Mouse (Mus musculus): ENCODE results near the gene Lcmt2.
"Not testable (repeated sequence)": the region's sequence is repeated elsewhere in the genome, so short reads cannot be mapped to it uniquely, and the experiment has no call there.

Gene Lcmt2

GRCm38 (mm10) chr2:121140018-121140882 is at the start of gene Lcmt2, which contains the start of gene Adal:
Lcmt2 (minus strand) TSS chr2:121140653.
Adal (plus strand) TSS chr2:121140428.
- DNase-seq = peak; percentile 91

DNA sequence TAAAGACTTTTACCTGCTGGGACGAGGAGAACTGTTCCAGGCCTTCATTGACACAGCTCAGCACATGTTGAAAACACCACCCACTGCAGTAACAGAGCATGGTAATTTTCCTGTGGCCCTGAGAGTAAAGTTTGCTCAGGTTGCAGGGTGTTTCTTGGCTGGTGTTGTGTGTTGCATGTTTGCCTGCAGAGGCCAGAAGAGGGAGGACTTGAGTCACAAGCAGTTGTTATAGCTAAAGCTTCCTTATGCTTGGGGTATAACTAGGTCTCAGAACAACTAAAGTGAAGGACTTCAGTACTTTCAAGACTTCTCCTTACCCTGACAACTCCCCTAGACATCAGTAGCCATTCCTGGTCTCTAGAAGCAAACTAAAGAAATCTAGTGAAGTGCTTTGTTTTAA is 48.1 kb upstream of the Lcmt2 start:
- DNase-seq = no peak

DNA sequence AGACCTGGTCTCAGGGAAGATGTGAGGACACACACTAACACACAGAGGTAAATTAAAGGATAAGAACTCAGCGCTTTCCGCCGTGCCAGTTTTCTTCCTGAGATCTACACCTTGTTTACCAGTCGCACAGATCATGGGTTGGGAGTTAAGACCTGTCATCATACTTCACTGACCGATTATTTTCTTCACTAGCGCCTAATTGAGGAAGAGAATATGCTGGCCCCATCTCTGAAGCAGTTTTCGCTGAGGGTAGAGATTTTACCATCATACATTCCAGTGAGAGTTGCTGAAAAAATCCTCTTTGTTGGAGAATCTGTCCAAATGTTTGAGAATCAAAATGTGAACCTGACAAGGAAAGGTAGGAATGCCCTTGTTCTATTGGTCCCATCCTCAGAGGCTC is 43.7 kb upstream of the Lcmt2 start:
- DNase-seq = no peak

DNA sequence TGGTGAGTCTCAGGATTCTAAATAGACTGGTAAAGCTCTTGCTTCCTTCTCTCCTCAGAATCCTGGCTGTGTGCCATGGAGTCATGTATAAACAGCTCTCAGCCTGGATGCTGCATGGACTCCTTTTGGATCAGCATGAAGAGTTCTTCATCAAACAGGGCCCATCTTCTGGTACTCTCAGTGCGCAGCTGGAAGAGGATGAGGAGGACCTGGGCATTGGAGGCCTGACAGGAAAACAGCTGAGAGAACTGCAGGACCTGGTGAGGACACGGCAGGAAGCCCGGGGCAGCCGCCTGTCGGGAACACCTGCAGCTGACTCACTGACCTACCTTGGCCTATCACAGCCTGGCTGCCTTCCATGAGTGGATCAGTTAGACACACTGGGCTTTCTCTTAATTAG is 43.0 kb upstream of the Lcmt2 start:
- DNase-seq = peak; percentile 14

DNA sequence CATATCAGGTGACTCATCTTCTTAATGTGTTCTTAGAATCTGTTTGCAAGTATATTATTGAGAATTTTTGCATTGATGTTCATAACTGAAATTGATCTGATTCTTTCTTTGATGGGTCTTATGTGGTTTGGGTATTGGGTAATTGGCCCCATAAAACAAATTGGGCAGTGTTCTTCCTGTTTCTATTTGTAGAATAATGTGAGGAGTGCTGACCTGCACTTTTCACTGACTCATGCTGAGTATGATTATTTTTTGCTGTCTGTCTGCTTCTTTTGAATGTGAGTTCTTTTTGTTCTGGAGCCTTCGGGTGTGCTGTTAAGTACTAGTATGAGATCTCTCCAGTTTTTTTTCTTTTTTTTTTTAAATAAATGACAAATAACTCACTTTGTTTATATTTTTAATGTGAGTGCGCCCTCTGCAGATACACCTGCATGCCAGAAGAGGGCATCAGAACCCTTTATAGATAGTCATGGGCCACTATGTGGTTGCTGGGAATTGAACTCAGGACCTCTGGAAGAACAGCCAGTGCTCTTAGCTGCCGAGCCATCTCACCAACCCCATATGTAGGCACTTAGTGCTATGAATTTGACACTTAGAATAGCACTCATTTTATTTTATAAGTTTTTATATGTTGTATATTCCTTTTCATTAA is 38.5 kb upstream of the Lcmt2 start:
- DNase-seq = no peak

GRCm38 (mm10) chr2:121170980-121171742 is 30.7 kb upstream of the Lcmt2 start, which contains the start of gene Zscan29:
Zscan29 (minus strand) TSS chr2:121171125.
- peak; percentile 93 for DNase-seq

DNA sequence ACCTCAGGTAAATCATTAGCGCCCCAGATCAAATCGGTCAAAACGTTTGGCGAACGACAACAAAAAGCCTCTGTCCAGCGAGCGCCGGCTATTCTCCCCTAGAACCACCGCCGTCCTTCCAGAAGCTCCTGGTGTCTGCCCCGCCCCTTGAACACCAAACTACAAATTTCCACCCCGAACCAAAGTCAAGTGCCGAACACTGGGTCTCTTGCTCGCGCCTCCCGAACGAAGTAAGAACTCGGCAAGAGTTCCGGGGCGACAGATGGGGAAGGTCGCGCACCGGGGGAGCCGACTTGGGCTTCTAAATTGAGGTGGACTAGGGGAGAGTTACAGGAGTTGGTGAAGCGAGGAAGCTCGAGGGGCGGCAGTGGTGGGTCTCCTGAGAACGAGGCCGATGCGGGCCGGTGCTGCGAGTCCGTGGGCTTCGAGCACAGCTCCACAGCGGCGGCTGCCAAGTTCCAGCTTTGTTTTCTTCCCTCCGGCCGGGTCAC is 30.1 kb upstream of the Lcmt2 start, which contains the start of gene Tubgcp4:
Gene Tubgcp4, plus strand, starts transcription at position 174 of the 491 bp plus-strand sequence.
- peak; percentile 63 for DNase-seq

- peak; percentile 44 for DNase-seq
Observed at GRCm38 (mm10) chr2:121169902-121170301, 29.4 kb upstream of the Lcmt2 start.

DNA sequence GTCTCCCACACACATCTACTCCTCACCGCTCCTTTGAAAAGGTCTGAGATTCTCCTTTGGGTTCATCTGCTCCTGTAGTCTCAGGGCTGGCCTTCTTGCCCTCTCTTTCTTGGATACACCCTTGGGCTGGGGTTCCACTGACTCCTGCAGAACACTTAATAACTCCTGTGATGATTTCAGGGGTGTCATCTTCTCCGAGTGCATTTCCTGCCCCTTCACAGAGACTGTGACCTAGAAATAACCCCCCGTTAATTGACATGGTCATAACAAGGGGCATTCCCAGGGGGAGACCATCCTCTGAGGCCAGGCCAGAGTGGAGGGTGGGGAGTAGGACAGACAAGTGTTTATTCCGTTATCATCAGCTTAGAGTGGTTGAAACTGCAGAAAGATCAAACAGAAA is 28.7 kb upstream of the Lcmt2 start:
- DNase-seq = no peak

DNA sequence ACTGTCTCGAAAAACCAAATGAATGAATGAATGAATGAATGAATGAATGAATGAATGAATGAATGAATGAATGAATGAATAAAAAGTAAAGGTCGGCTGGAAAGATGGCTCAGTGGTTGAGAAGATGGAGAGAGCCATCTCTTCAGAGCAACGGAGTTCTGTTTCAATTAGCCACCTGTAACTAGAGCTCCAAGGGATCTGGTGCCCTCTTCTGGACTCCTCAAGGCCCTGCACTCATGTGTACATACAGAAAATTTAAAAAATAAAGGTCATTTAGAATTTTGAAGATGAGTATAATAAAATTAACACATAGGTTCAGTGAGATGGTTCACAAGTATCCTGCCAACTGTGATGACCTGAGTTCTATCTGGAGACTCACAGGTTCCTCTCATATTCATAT is 12.6 kb upstream of the Lcmt2 start:
- no peak for DNase-seq

GRCm38 (mm10) chr2:121149679-121150078 is 9.2 kb upstream of the Lcmt2 start:
- DNase-seq = no peak

GRCm38 (mm10) chr2:121142415-121142814 is 2.0 kb upstream of the Lcmt2 start:
- no peak for DNase-seq

GRCm38 (mm10) chr2:121141216-121142035 is 973 bp upstream of the Lcmt2 start:
- DNase-seq = no peak

GRCm38 (mm10) chr2:121139266-121140017 is 1.0 kb downstream of the Lcmt2 start:
- peak; percentile 61 for DNase-seq

DNA sequence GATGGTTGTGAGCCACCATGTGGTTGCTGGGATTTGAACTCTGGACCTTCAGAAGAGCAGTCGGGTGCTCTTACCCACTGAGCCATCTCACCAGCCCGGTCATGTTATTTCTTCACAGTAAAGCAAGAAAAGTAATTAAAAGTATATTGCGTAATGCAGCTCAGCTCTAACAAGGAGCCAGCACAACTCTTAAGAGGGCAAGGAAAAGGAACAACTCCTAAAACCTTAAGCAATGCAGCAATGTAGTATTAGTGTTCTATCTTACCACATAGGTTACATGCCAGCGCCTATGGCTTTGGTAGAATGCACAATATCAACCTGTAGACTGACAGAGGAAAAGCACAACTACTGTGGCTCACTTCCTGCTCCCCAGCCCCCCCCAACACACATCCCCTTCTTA is 3.1 kb downstream of the Lcmt2 start:
- DNase-seq = no peak

GRCm38 (mm10) chr2:121132822-121133221 is 7.6 kb downstream of the Lcmt2 start:
- DNase-seq = no peak

GRCm38 (mm10) chr2:121128865-121129620 is 11.4 kb downstream of the Lcmt2 start:
- DNase-seq = no peak

- DNase-seq = no peak
Observed at GRCm38 (mm10) chr2:121127536-121127935, 12.9 kb downstream of the Lcmt2 start.

DNA sequence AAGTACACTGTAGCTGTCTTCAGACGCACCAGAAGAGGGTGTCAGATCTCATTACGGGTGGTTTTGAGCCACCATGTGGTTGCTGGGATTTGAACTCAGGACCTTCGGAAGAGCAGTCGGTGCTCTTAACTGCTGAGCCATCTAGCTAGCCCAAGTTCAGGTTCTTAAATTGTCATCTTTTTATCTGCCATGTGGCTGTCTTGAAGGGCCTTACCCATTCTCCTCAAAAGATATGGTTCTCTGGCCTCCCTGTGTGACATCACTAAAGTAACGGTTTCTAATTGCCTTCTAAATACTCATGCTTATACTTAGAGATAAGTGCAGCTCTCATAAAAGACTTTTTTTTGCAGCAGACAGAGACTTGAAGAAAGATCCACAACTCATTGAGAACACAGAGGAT is 14.2 kb downstream of the Lcmt2 start:
- not testable (repeated sequence) for DNase-seq

DNA sequence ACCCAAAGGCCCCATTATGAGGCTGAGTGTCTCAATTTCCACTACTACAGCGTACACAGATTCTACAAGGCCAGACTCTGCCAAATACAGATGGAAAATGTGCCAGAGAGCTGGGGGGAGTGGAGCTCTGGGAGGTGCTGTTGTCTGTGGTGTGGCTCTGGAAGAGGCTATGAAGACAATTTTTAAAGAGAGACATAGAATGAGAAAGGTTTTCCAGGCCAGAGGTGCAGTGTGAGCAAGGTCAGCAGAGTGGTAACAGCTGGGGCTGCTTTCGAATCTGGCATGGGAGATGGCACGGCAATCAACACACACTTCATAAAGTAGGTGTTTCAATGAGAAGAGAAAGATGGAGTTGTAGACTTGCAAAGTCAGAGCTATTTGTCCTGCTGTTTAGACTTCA is 21.2 kb downstream of the Lcmt2 start:
- DNase-seq = peak; percentile 63

DNA sequence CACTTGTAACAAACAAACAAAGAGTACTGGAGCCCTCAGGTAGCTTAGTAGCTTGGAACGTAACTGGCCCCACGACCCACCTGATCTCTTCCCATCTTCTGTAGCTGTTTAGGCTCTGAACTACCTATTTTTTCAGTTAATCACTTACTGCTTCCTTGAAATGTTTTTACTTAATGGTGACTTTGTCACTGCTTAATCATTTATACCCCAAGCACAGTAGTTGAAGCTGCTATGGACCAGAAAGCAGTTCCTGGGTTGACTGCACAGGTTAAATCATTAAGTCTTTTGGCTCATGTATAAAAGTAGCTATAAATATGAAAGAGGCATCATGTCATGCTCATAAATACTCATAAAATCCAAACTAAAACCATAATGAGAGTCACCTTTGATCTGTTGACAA is 25.0 kb downstream of the Lcmt2 start:
- DNase-seq = no peak

Data from lung, postnatal 10 days (tissue).